Mouse (Mus musculus): Measurements from ENCODE around the gene Eif4g3. TPM values are rescaled to one million over a fixed set of nuclear protein-coding genes. Genes with fewer than 3 reads are reported as not detected.

Gene Eif4g3
- total and polyA plus RNA-seq, 2 experiments from 2014 or later = 36.5 to 55.9 TPM

- ATAC-seq = no peak
- DNase-seq (ENCODE audit: low spot score) = no peak
- Histone ChIP-seq H3K27ac (no peak overlapping the region), H3K4me2 (ENCODE audit: low read depth, low read length) (no peak overlapping the region), H3K36me3 (ENCODE audit: insufficient read depth, low read length) (peaks cover 56% of the 10 kb centered on the region), H3K27me3 (ENCODE audit: insufficient read depth, low read length) (no peaks in the 10 kb centered on the region), H3K9me3 (ENCODE audit: low read length) (no peaks in the 10 kb centered on the region), H3K9ac (replicated peaks; ENCODE audit: low read length) (no peak overlapping the region), H3K4me3 (ENCODE audit: low read length) (no peak overlapping the region), H3K4me1 (ENCODE audit: insufficient read depth, low read length) (no peaks in the 10 kb centered on the region)
- WGBS = 89% methylated on average over 3 of the region's 3 CpGs
- no peak for TF ChIP-seq CTCF (IDR thresholded peaks at IDR 0.05; ENCODE audit: low read depth)
Measured at GRCm38 (mm10) chr4:138104967-138105366, 112.1 kb downstream of the Eif4g3 start.

GRCm38 (mm10) chr4:138107441-138108409, 114.9 kb downstream of the Eif4g3 start:
- Histone ChIP-seq H3K36me3 (ENCODE audit: insufficient read depth, low read length) (peaks cover 52% of the 10 kb centered on the region), H3K4me2 (ENCODE audit: low read depth, low read length) (no peak overlapping the region), H3K9ac (replicated peaks; ENCODE audit: low read length) (no peak overlapping the region), H3K9me3 (ENCODE audit: low read length) (no peaks in the 10 kb centered on the region), H3K4me1 (ENCODE audit: insufficient read depth, low read length) (no peaks in the 10 kb centered on the region), H3K27ac (no peak overlapping the region), H3K4me3 (ENCODE audit: low read length) (no peak overlapping the region), H3K27me3 (ENCODE audit: insufficient read depth, low read length) (no peaks in the 10 kb centered on the region)
- ATAC-seq = peak; percentile 79
- TF ChIP-seq CTCF (IDR thresholded peaks at IDR 0.05; ENCODE audit: low read depth) = peak; percentile 91
- peak; percentile 92 for DNase-seq (ENCODE audit: low spot score)
- WGBS = 82% methylated on average over 7 of the region's 7 CpGs

GRCm38 (mm10) chr4:138108541-138108940, 115.7 kb downstream of the Eif4g3 start:
- no peak overlapping the region for H3K4me3 ChIP-seq (ENCODE audit: low read length)
- no peaks in the 10 kb centered on the region for H3K9me3 ChIP-seq (ENCODE audit: low read length)
- 56% methylated on average over 2 of the region's 2 CpGs for WGBS
- TF ChIP-seq CTCF (IDR thresholded peaks at IDR 0.05; ENCODE audit: low read depth) = no peak
- DNase-seq (ENCODE audit: low spot score) (no peak), ATAC-seq (no peak)
- H3K9ac ChIP-seq (replicated peaks; ENCODE audit: low read length) = no peak overlapping the region
- H3K4me2 ChIP-seq (ENCODE audit: low read depth, low read length) = no peak overlapping the region
- H3K27ac ChIP-seq = no peak overlapping the region
- H3K4me1 ChIP-seq (ENCODE audit: insufficient read depth, low read length) = no peaks in the 10 kb centered on the region
- H3K27me3 ChIP-seq (ENCODE audit: insufficient read depth, low read length) = no peaks in the 10 kb centered on the region
- H3K36me3 ChIP-seq (ENCODE audit: insufficient read depth, low read length) = peaks cover 45% of the 10 kb centered on the region

- Histone ChIP-seq H3K27ac (no peak overlapping the region), H3K4me2 (ENCODE audit: low read depth, low read length) (no peak overlapping the region), H3K4me3 (ENCODE audit: low read length) (no peak overlapping the region), H3K9me3 (ENCODE audit: low read length) (no peaks in the 10 kb centered on the region), H3K9ac (replicated peaks; ENCODE audit: low read length) (no peak overlapping the region), H3K4me1 (ENCODE audit: insufficient read depth, low read length) (no peaks in the 10 kb centered on the region), H3K36me3 (ENCODE audit: insufficient read depth, low read length) (peaks cover 37% of the 10 kb centered on the region), H3K27me3 (ENCODE audit: insufficient read depth, low read length) (no peaks in the 10 kb centered on the region)
- 23% methylated on average over 3 of the region's 3 CpGs for WGBS
- no peak for ATAC-seq
- DNase-seq (ENCODE audit: low spot score) = no peak
- no peak for TF ChIP-seq CTCF (IDR thresholded peaks at IDR 0.05; ENCODE audit: low read depth)
Measured at GRCm38 (mm10) chr4:138109332-138109731, 116.5 kb downstream of the Eif4g3 start.

- H3K27me3 ChIP-seq (ENCODE audit: insufficient read depth, low read length) = no peaks in the 10 kb centered on the region
- H3K9ac ChIP-seq (replicated peaks; ENCODE audit: low read length) = no peak overlapping the region
- WGBS = 63% methylated on average over 5 of the region's 5 CpGs
- DNase-seq (ENCODE audit: low spot score) = no peak
- peaks cover 21% of the 10 kb centered on the region; the same call in 1 of the 2 replicates for H3K36me3 ChIP-seq (ENCODE audit: insufficient read depth, low read length)
- H3K4me1 ChIP-seq (ENCODE audit: insufficient read depth, low read length) = no peaks in the 10 kb centered on the region
- no peak for ATAC-seq
- H3K4me3 ChIP-seq (ENCODE audit: low read length) = no peak overlapping the region
- H3K9me3 ChIP-seq (ENCODE audit: low read length) = no peaks in the 10 kb centered on the region
- no peak for TF ChIP-seq CTCF (IDR thresholded peaks at IDR 0.05; ENCODE audit: low read depth)
- H3K27ac ChIP-seq = no peak overlapping the region
- no peak overlapping the region for H3K4me2 ChIP-seq (ENCODE audit: low read depth, low read length)
Measured at GRCm38 (mm10) chr4:138111858-138112257, 119.0 kb downstream of the Eif4g3 start.

- H3K4me2 ChIP-seq (ENCODE audit: low read depth, low read length) = no peak overlapping the region
- H3K9me3 ChIP-seq (ENCODE audit: low read length) = no peaks in the 10 kb centered on the region
- H3K9ac ChIP-seq (replicated peaks; ENCODE audit: low read length) = no peak overlapping the region
- 0 out of 2 replicates have a peak, but pooled peaks cover 7% of the 10 kb centered on the region for H3K4me1 ChIP-seq (ENCODE audit: insufficient read depth, low read length)
- peak overlapping the region; percentile 32; the same call in 1 of the 2 replicates for H3K27ac ChIP-seq
- TF ChIP-seq CTCF (IDR thresholded peaks at IDR 0.05; ENCODE audit: low read depth) = peak; percentile 78
- no peaks in the 10 kb centered on the region for H3K27me3 ChIP-seq (ENCODE audit: insufficient read depth, low read length)
- 0 out of 2 replicates have a peak, but pooled peaks cover 13% of the 10 kb centered on the region for H3K36me3 ChIP-seq (ENCODE audit: insufficient read depth, low read length)
- 33% methylated on average over 10 of the region's 10 CpGs for WGBS
- no peak overlapping the region for H3K4me3 ChIP-seq (ENCODE audit: low read length)
- ATAC-seq (peak; percentile 78), DNase-seq (ENCODE audit: low spot score) (peak; percentile 77)
Measured at GRCm38 (mm10) chr4:138119740-138120139, 126.9 kb downstream of the Eif4g3 start.

Data from hindbrain, postnatal 0 days (tissue).